Mouse (Mus musculus): ENCODE measurements at regions not wholly inside any gene's neighbourhood (a gene's known extent, or its start where the extent isn't known, plus 50 kb on each side); places are given as distances from the start of the nearest gene placed in this dataset.

GRCm38 (mm10) chr12:71450680-71451463 lies 141.2 kb downstream of the Dact1 start:
- H3K27me3 ChIP-seq (replicated peaks; ENCODE audit: control insufficient read depth, insufficient read depth, low read length) = no peaks in the 10 kb centered on the region
- 66% methylated on average over 14 of the region's 14 CpGs for WGBS
- H3K36me3 ChIP-seq (ENCODE audit: control insufficient read depth, insufficient read depth, low read length) = no peaks in the 10 kb centered on the region
- no peaks in the 10 kb centered on the region for H3K9me3 ChIP-seq (ENCODE audit: control insufficient read depth, low read length)
- peaks cover 8% of the 10 kb centered on the region; the same call in 1 of the 2 replicates for H3K4me1 ChIP-seq (replicated peaks; ENCODE audit: control insufficient read depth, insufficient read depth, low read length)
- H3K4me3 ChIP-seq (ENCODE audit: low read depth, low read length) = no peak overlapping the region
- no peak overlapping the region for H3K27ac ChIP-seq (ENCODE audit: low read depth)
- H3K4me2 ChIP-seq (ENCODE audit: low read length) = no peak overlapping the region
- ATAC-seq (replicated peaks; ENCODE audit: low FRiP score, low TSS enrichment, low read depth) (no peak), DNase-seq (ENCODE audit: low spot score) (no peak)
- H3K9ac ChIP-seq (ENCODE audit: low read length) = no peak overlapping the region

- Histone ChIP-seq H3K36me3 (ENCODE audit: control insufficient read depth, insufficient read depth, low read length) (no peaks in the 10 kb centered on the region), H3K4me2 (ENCODE audit: low read length) (no peak overlapping the region), H3K27me3 (replicated peaks; ENCODE audit: control insufficient read depth, insufficient read depth, low read length) (no peaks in the 10 kb centered on the region), H3K9ac (ENCODE audit: low read length) (no peak overlapping the region), H3K4me3 (ENCODE audit: low read depth, low read length) (no peak overlapping the region), H3K27ac (ENCODE audit: low read depth) (no peak overlapping the region), H3K9me3 (ENCODE audit: control insufficient read depth, low read length) (no peaks in the 10 kb centered on the region), H3K4me1 (replicated peaks; ENCODE audit: control insufficient read depth, insufficient read depth, low read length) (peaks cover 12% of the 10 kb centered on the region; the same call in 1 of the 2 replicates)
- no peak for DNase-seq (ENCODE audit: low spot score)
- WGBS = 69% methylated on average over 6 of the region's 6 CpGs
- ATAC-seq (replicated peaks; ENCODE audit: low FRiP score, low TSS enrichment, low read depth) = no peak
These were observed 147.2 kb downstream of the Dact1 start for GRCm38 (mm10) chr12:71456900-71457299.

GRCm38 (mm10) chr12:71458559-71459176 lies 149.0 kb downstream of the Dact1 start:
- H3K27ac ChIP-seq (ENCODE audit: low read depth) = 0 out of 2 replicates have a peak overlapping the region, but pooled peaks have one; percentile 35
- no peak for ATAC-seq (replicated peaks; ENCODE audit: low FRiP score, low TSS enrichment, low read depth)
- WGBS = 40% methylated on average over 12 of the region's 12 CpGs

GRCm38 (mm10) chr12:71460643-71461042 lies 151.0 kb downstream of the Dact1 start:
- 72% methylated on average over 6 of the region's 6 CpGs for WGBS
- no peaks in the 10 kb centered on the region for H3K36me3 ChIP-seq (ENCODE audit: control insufficient read depth, insufficient read depth, low read length)
- no peak overlapping the region for H3K9ac ChIP-seq (ENCODE audit: low read length)
- no peaks in the 10 kb centered on the region for H3K9me3 ChIP-seq (ENCODE audit: control insufficient read depth, low read length)
- H3K4me1 ChIP-seq (replicated peaks; ENCODE audit: control insufficient read depth, insufficient read depth, low read length) = peaks cover 12% of the 10 kb centered on the region; the same call in 1 of the 2 replicates
- no peak overlapping the region for H3K27ac ChIP-seq (ENCODE audit: low read depth)
- ATAC-seq (replicated peaks; ENCODE audit: low FRiP score, low TSS enrichment, low read depth) (no peak), DNase-seq (ENCODE audit: low spot score) (no peak)
- H3K27me3 ChIP-seq (replicated peaks; ENCODE audit: control insufficient read depth, insufficient read depth, low read length) = no peaks in the 10 kb centered on the region
- H3K4me3 ChIP-seq (ENCODE audit: low read depth, low read length) = no peak overlapping the region
- no peak overlapping the region for H3K4me2 ChIP-seq (ENCODE audit: low read length)

More at GRCm38 (mm10) chr12:71458559-71459176, 149.0 kb downstream of the Dact1 start:
- H3K9me3 ChIP-seq (ENCODE audit: control insufficient read depth, low read length) = no peaks in the 10 kb centered on the region
- peaks cover 12% of the 10 kb centered on the region; the same call in 1 of the 2 replicates for H3K4me1 ChIP-seq (replicated peaks; ENCODE audit: control insufficient read depth, insufficient read depth, low read length)
- H3K4me3 ChIP-seq (ENCODE audit: low read depth, low read length) = no peak overlapping the region
- no peaks in the 10 kb centered on the region for H3K36me3 ChIP-seq (ENCODE audit: control insufficient read depth, insufficient read depth, low read length)
- H3K27me3 ChIP-seq (replicated peaks; ENCODE audit: control insufficient read depth, insufficient read depth, low read length) = no peaks in the 10 kb centered on the region
- no peak overlapping the region for H3K9ac ChIP-seq (ENCODE audit: low read length)
- peak overlapping the region; percentile 20; the same call in 1 of the 2 replicates for H3K4me2 ChIP-seq (ENCODE audit: low read length)
- no peak for DNase-seq (ENCODE audit: low spot score)

- DNase-seq (ENCODE audit: low spot score) (no peak), ATAC-seq (replicated peaks; ENCODE audit: low FRiP score, low TSS enrichment, low read depth) (no peak)
- WGBS = 82% methylated on average over 7 of the region's 7 CpGs
- Histone ChIP-seq H3K4me3 (ENCODE audit: low read depth, low read length) (no peak overlapping the region), H3K36me3 (ENCODE audit: control insufficient read depth, insufficient read depth, low read length) (no peaks in the 10 kb centered on the region), H3K27me3 (replicated peaks; ENCODE audit: control insufficient read depth, insufficient read depth, low read length) (no peaks in the 10 kb centered on the region), H3K4me1 (replicated peaks; ENCODE audit: control insufficient read depth, insufficient read depth, low read length) (peaks cover 5% of the 10 kb centered on the region), H3K9me3 (ENCODE audit: control insufficient read depth, low read length) (no peaks in the 10 kb centered on the region), H3K27ac (ENCODE audit: low read depth) (no peak overlapping the region), H3K9ac (ENCODE audit: low read length) (no peak overlapping the region), H3K4me2 (ENCODE audit: low read length) (no peak overlapping the region)
These were observed 158.1 kb downstream of the Dact1 start for GRCm38 (mm10) chr12:71467820-71468219.

GRCm38 (mm10) chr12:71468324-71468723 lies 158.6 kb downstream of the Dact1 start:
- H3K27me3 ChIP-seq (replicated peaks; ENCODE audit: control insufficient read depth, insufficient read depth, low read length) = no peaks in the 10 kb centered on the region

GRCm38 (mm10) chr12:71470983-71471715 lies 161.5 kb downstream of the Dact1 start:
- peak overlapping the region; percentile 19; the same call in 1 of the 2 replicates for H3K27ac ChIP-seq (ENCODE audit: low read depth)
- DNase-seq (ENCODE audit: low spot score) (no peak), ATAC-seq (replicated peaks; ENCODE audit: low FRiP score, low TSS enrichment, low read depth) (no peak)
- H3K36me3 ChIP-seq (ENCODE audit: control insufficient read depth, insufficient read depth, low read length) = no peaks in the 10 kb centered on the region
- no peak overlapping the region for H3K9ac ChIP-seq (ENCODE audit: low read length)
- no peaks in the 10 kb centered on the region for H3K9me3 ChIP-seq (ENCODE audit: control insufficient read depth, low read length)
- no peaks in the 10 kb centered on the region for H3K27me3 ChIP-seq (replicated peaks; ENCODE audit: control insufficient read depth, insufficient read depth, low read length)
- WGBS = 40% methylated on average over 13 of the region's 13 CpGs
- peaks cover 5% of the 10 kb centered on the region for H3K4me1 ChIP-seq (replicated peaks; ENCODE audit: control insufficient read depth, insufficient read depth, low read length)
- no peak overlapping the region for H3K4me3 ChIP-seq (ENCODE audit: low read depth, low read length)
- no peak overlapping the region for H3K4me2 ChIP-seq (ENCODE audit: low read length)

More at GRCm38 (mm10) chr12:71468324-71468723, 158.6 kb downstream of the Dact1 start:
- Histone ChIP-seq H3K9me3 (ENCODE audit: control insufficient read depth, low read length) (no peaks in the 10 kb centered on the region), H3K4me3 (ENCODE audit: low read depth, low read length) (no peak overlapping the region), H3K4me2 (ENCODE audit: low read length) (no peak overlapping the region), H3K27ac (ENCODE audit: low read depth) (no peak overlapping the region), H3K9ac (ENCODE audit: low read length) (no peak overlapping the region), H3K36me3 (ENCODE audit: control insufficient read depth, insufficient read depth, low read length) (no peaks in the 10 kb centered on the region), H3K4me1 (replicated peaks; ENCODE audit: control insufficient read depth, insufficient read depth, low read length) (peaks cover 5% of the 10 kb centered on the region)
- DNase-seq (ENCODE audit: low spot score) (no peak), ATAC-seq (replicated peaks; ENCODE audit: low FRiP score, low TSS enrichment, low read depth) (no peak)
- WGBS = 76% methylated on average over 6 of the region's 6 CpGs

GRCm38 (mm10) chr12:71471720-71472119 lies 162.0 kb downstream of the Dact1 start:
- Histone ChIP-seq H3K4me2 (ENCODE audit: low read length) (no peak overlapping the region), H3K27me3 (replicated peaks; ENCODE audit: control insufficient read depth, insufficient read depth, low read length) (no peaks in the 10 kb centered on the region), H3K9me3 (ENCODE audit: control insufficient read depth, low read length) (no peaks in the 10 kb centered on the region), H3K4me1 (replicated peaks; ENCODE audit: control insufficient read depth, insufficient read depth, low read length) (peaks cover 5% of the 10 kb centered on the region), H3K4me3 (ENCODE audit: low read depth, low read length) (no peak overlapping the region), H3K9ac (ENCODE audit: low read length) (no peak overlapping the region), H3K36me3 (ENCODE audit: control insufficient read depth, insufficient read depth, low read length) (no peaks in the 10 kb centered on the region), H3K27ac (ENCODE audit: low read depth) (no peak overlapping the region)
- ATAC-seq (replicated peaks; ENCODE audit: low FRiP score, low TSS enrichment, low read depth) (no peak), DNase-seq (ENCODE audit: low spot score) (no peak)
- 86% methylated on average over 4 of the region's 4 CpGs for WGBS

All from intestine, embryonic 14.5 days (tissue).